Mouse (Mus musculus): Measurements from ENCODE around the gene Mga. TPM values are rescaled to one million over a fixed set of nuclear protein-coding genes. Genes with fewer than 3 reads are reported as not detected.

Gene Mga
- polyA plus RNA-seq, 1 experiment, result 3.3 TPM

DNA sequence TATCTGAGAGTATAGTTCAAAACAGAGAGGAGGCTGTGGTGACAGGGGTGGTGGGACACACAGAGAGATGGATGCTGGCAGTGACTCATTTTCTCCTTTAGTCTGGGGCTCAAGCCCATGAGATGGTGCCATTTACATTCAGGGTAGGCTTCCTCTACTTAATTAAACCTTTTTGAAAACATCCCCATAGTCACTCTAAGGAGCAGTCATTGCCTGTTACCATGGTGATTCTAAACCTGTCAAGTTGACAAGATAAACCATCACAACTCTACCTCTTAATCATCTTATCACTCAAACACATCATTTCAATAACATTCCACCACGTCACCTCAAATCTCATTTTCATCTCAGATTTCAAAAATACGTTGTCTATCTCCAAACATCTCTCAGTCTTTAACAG is 106.9 kb downstream of the Mga start:
- TF ChIP-seq USF1 (IDR thresholded peaks at IDR 0.05; ENCODE audit: low read depth), result no peak
- no peak for TF ChIP-seq CTCF (IDR thresholded peaks at IDR 0.05; ENCODE audit: control insufficient read depth, insufficient read depth, insufficient read length)
- no peak for TF ChIP-seq FOSL1 (IDR thresholded peaks at IDR 0.05; ENCODE audit: insufficient read depth, low read length, poor library complexity, severe bottlenecking)
- no peak for TF ChIP-seq MYOD1 (IDR thresholded peaks at IDR 0.05; ENCODE audit: control insufficient read depth, insufficient read length, low read depth)
- no peak for TF ChIP-seq MAX (IDR thresholded peaks at IDR 0.05)
- no peak for TF ChIP-seq CEBPB (IDR thresholded peaks at IDR 0.05; ENCODE audit: low read depth)
- no peak for TF ChIP-seq MYOG (IDR thresholded peaks at IDR 0.05; ENCODE audit: control insufficient read depth, extremely low read depth, insufficient read length)
- Histone ChIP-seq H3K27me3 (ENCODE audit: control insufficient read depth, insufficient read depth, insufficient read length) (no peaks in the 10 kb centered on the region), H3K79me2 (ENCODE audit: control insufficient read depth, insufficient read depth) (no peaks in the 10 kb centered on the region), H3K36me3 (ENCODE audit: control insufficient read depth, insufficient read depth) (peaks cover 4% of the 10 kb centered on the region), H3ac (ENCODE audit: control insufficient read depth, insufficient read length, low read depth) (no peak overlapping the region), H3K79me3 (ENCODE audit: low read depth) (no peaks in the 10 kb centered on the region), H3K4me3 (ENCODE audit: insufficient read depth, poor library complexity, severe bottlenecking) (no peak overlapping the region)

DNA sequence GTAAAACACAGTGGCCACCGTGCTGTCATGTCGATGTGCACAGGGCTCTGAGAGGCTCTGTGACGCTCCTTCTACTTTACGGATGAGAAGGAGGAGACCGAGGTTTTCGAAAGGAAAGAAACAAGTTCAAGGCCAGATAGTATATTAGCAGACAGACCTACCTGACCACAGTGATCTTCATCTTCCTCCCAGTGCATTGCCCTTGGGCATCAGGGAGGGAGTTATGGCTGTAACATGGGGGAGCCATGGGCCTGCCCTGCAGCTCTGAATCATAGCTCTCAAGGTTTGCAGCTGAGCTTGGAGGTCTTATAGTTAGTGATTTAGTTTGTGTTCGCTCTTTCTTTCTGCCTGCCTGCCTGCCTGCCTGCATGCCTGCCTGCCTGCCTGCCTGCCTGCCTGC is 109.7 kb downstream of the Mga start:
- H3K79me2 ChIP-seq (ENCODE audit: control insufficient read depth, insufficient read depth), result no peaks in the 10 kb centered on the region
- H3K36me3 ChIP-seq (ENCODE audit: control insufficient read depth, insufficient read depth), result peaks cover 4% of the 10 kb centered on the region
- no peaks in the 10 kb centered on the region for H3K79me3 ChIP-seq (ENCODE audit: low read depth)
- no peak overlapping the region for H3ac ChIP-seq (ENCODE audit: control insufficient read depth, insufficient read length, low read depth)
- H3K27me3 ChIP-seq (ENCODE audit: control insufficient read depth, insufficient read depth, insufficient read length), result no peaks in the 10 kb centered on the region
- no peak for TF ChIP-seq CEBPB (IDR thresholded peaks at IDR 0.05; ENCODE audit: low read depth)
- H3K4me3 ChIP-seq (ENCODE audit: insufficient read depth, poor library complexity, severe bottlenecking), result no peak overlapping the region

DNA sequence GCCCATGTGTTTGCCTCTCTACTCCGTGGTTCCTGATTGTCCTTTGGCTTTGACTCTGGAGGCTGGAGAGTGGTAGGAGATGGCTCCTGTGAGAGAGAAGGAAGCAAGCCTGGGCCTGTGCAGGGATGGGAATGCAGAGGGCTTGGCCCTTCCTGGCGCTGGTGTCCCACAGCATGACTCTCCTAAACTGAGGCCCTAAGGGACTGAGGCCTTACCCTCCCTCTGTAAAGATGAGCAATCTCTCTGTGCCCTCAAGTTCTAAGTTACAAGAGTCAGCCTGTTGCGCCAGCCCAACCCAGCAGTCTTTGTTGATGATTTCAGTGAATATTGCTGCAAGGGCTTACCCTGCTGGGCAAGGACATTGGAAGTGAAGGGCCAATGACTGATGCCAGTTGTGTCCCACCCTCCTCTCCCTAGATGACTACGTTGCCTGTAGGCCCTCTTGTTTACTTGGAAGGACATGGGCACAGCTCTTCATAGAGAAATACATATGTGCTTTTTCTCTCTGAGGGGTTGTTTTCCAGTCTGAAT is 110.7 kb downstream of the Mga start:
- Histone ChIP-seq H3K79me2 (ENCODE audit: control insufficient read depth, insufficient read depth) (no peaks in the 10 kb centered on the region), H3K36me3 (ENCODE audit: control insufficient read depth, insufficient read depth) (peaks cover 4% of the 10 kb centered on the region), H3K79me3 (ENCODE audit: low read depth) (no peaks in the 10 kb centered on the region), H3K4me3 (ENCODE audit: insufficient read depth, poor library complexity, severe bottlenecking) (no peak overlapping the region), H3ac (ENCODE audit: control insufficient read depth, insufficient read length, low read depth) (no peak overlapping the region), H3K27me3 (ENCODE audit: control insufficient read depth, insufficient read depth, insufficient read length) (no peaks in the 10 kb centered on the region)
- no peak for TF ChIP-seq CTCF (IDR thresholded peaks at IDR 0.05; ENCODE audit: control insufficient read depth, insufficient read depth, insufficient read length)
- TF ChIP-seq MAX (IDR thresholded peaks at IDR 0.05), result no peak
- no peak for TF ChIP-seq MYOG (IDR thresholded peaks at IDR 0.05; ENCODE audit: control insufficient read depth, extremely low read depth, insufficient read length)
- TF ChIP-seq MYOD1 (IDR thresholded peaks at IDR 0.05; ENCODE audit: control insufficient read depth, insufficient read length, low read depth), result no peak

DNA sequence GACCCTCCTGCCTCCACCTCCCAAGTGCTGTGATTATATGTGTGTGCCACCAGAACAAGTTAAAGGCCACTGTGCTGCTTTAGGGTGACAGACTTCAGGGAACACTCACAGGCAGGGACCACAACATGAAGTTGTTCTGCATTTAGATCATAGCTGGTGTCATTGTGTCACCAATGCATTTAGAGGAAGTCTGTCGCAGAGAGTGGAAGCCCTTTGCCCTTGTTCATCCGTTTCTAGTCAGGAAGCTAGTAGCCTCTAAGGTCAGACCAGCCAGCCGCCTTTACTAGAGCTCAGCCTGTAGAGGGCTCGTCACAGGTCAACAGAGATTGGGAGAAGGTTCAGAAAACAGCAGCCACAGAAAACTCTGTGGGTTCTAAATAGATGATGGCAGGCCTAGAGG is 111.6 kb downstream of the Mga start:
- TF ChIP-seq CEBPB (IDR thresholded peaks at IDR 0.05; ENCODE audit: low read depth) (no peak), MYOG (IDR thresholded peaks at IDR 0.05; ENCODE audit: control insufficient read depth, extremely low read depth, insufficient read length) (no peak), FOSL1 (IDR thresholded peaks at IDR 0.05; ENCODE audit: insufficient read depth, low read length, poor library complexity, severe bottlenecking) (no peak), CTCF (IDR thresholded peaks at IDR 0.05; ENCODE audit: control insufficient read depth, insufficient read depth, insufficient read length) (no peak), USF1 (IDR thresholded peaks at IDR 0.05; ENCODE audit: low read depth) (no peak), MAX (IDR thresholded peaks at IDR 0.05) (no peak), MYOD1 (IDR thresholded peaks at IDR 0.05; ENCODE audit: control insufficient read depth, insufficient read length, low read depth) (no peak)
- H3K79me2 ChIP-seq (ENCODE audit: control insufficient read depth, insufficient read depth), result no peaks in the 10 kb centered on the region
- H3K4me3 ChIP-seq (ENCODE audit: insufficient read depth, poor library complexity, severe bottlenecking), result no peak overlapping the region
- no peak overlapping the region for H3ac ChIP-seq (ENCODE audit: control insufficient read depth, insufficient read length, low read depth)
- no peaks in the 10 kb centered on the region for H3K79me3 ChIP-seq (ENCODE audit: low read depth)
- no peaks in the 10 kb centered on the region for H3K27me3 ChIP-seq (ENCODE audit: control insufficient read depth, insufficient read depth, insufficient read length)
- peaks cover 4% of the 10 kb centered on the region for H3K36me3 ChIP-seq (ENCODE audit: control insufficient read depth, insufficient read depth)

DNA sequence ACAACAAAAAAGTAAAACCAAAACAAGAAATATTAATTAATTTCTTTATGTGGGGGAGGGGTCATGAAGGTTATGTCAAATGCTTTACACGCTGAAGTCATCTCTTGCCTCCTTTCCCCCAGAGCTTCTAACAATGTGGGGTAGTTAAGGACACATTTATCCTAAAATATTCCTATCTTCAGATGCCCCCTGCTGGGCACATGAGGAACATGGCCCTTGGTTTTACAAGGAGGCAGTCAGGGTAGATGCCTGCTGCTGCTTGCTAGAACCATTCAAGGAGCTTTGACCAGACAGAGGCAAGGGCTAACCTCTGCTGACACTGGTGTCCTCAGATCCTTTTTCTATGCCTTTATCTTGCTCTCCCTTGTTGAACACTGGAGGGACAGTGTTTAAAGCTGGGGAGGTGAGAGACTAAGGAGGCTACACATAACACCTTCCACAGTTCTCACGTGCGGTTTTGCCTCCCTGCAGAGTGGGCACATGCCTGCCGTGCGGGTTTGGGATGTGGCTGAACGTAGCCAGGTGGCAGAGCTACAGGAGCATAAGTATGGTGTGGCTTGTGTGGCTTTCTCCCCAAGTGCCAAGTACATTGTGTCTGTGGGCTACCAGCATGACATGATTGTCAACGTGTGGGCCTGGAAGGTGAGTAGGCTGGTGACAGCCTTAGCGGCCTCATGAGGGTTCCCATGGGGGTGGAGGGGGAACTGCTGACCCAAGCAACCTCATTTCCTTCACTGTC is 114.6 kb downstream of the Mga start:
- Histone ChIP-seq H3K79me3 (ENCODE audit: low read depth) (no peaks in the 10 kb centered on the region), H3ac (ENCODE audit: control insufficient read depth, insufficient read length, low read depth) (no peak overlapping the region), H3K4me3 (ENCODE audit: insufficient read depth, poor library complexity, severe bottlenecking) (no peak overlapping the region), H3K79me2 (ENCODE audit: control insufficient read depth, insufficient read depth) (no peaks in the 10 kb centered on the region), H3K27me3 (ENCODE audit: control insufficient read depth, insufficient read depth, insufficient read length) (no peaks in the 10 kb centered on the region), H3K36me3 (ENCODE audit: control insufficient read depth, insufficient read depth) (peaks cover 1% of the 10 kb centered on the region)
- TF ChIP-seq MYOG (IDR thresholded peaks at IDR 0.05; ENCODE audit: control insufficient read depth, extremely low read depth, insufficient read length), result no peak
- TF ChIP-seq USF1 (IDR thresholded peaks at IDR 0.05; ENCODE audit: low read depth), result no peak
- no peak for TF ChIP-seq MAX (IDR thresholded peaks at IDR 0.05)
- no peak for TF ChIP-seq CTCF (IDR thresholded peaks at IDR 0.05; ENCODE audit: control insufficient read depth, insufficient read depth, insufficient read length)
- no peak for TF ChIP-seq CEBPB (IDR thresholded peaks at IDR 0.05; ENCODE audit: low read depth)
- TF ChIP-seq FOSL1 (IDR thresholded peaks at IDR 0.05; ENCODE audit: insufficient read depth, low read length, poor library complexity, severe bottlenecking), result no peak
- TF ChIP-seq MYOD1 (IDR thresholded peaks at IDR 0.05; ENCODE audit: control insufficient read depth, insufficient read length, low read depth), result no peak

DNA sequence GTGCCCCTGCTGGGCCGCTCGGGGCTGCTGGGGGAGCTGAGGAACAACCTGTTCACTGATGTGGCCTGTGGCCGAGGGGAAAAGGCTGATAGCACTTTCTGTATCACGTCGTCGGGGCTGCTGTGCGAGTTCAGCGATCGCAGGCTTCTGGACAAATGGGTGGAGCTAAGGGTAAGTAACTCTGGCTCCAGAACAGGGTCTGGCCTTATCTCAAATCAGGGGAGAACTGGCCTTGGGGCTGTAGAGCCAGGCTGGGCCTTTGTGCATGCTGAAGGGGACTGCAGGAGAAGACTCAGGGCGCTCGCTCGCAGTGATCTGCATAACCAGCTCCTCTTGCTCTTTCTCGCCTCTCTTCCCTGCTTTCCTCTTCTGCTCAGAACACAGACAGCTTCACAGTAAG is 115.9 kb downstream of the Mga start:
- Histone ChIP-seq H3K79me3 (ENCODE audit: low read depth) (no peaks in the 10 kb centered on the region), H3K27me3 (ENCODE audit: control insufficient read depth, insufficient read depth, insufficient read length) (no peaks in the 10 kb centered on the region), H3ac (ENCODE audit: control insufficient read depth, insufficient read length, low read depth) (no peak overlapping the region), H3K79me2 (ENCODE audit: control insufficient read depth, insufficient read depth) (no peaks in the 10 kb centered on the region), H3K36me3 (ENCODE audit: control insufficient read depth, insufficient read depth) (peaks cover 3% of the 10 kb centered on the region), H3K4me3 (ENCODE audit: insufficient read depth, poor library complexity, severe bottlenecking) (no peak overlapping the region)
- TF ChIP-seq MAX (IDR thresholded peaks at IDR 0.05) (no peak), MYOG (IDR thresholded peaks at IDR 0.05; ENCODE audit: control insufficient read depth, extremely low read depth, insufficient read length) (no peak), FOSL1 (IDR thresholded peaks at IDR 0.05; ENCODE audit: insufficient read depth, low read length, poor library complexity, severe bottlenecking) (no peak), MYOD1 (IDR thresholded peaks at IDR 0.05; ENCODE audit: control insufficient read depth, insufficient read length, low read depth) (no peak), CEBPB (IDR thresholded peaks at IDR 0.05; ENCODE audit: low read depth) (no peak), USF1 (IDR thresholded peaks at IDR 0.05; ENCODE audit: low read depth) (no peak), CTCF (IDR thresholded peaks at IDR 0.05; ENCODE audit: control insufficient read depth, insufficient read depth, insufficient read length) (no peak)
